Mouse (Mus musculus): ENCODE measurements around the gene Acmsd. TPM values are rescaled to one million over a fixed set of nuclear protein-coding genes. Genes with fewer than 3 reads are reported as not detected.

Gene Acmsd
- polyA plus RNA-seq, 1 experiment from 2014 or later: 0.46 TPM

- H3K4me1 ChIP-seq: peaks cover 55% of the 10 kb centered on the region
- DNase-seq (ENCODE audit: extremely low spot score, low spot score): no peak
- WGBS: 75% methylated on average over 2 of the region's 2 CpGs
These were observed 51.6 kb downstream of the Acmsd start for GRCm38 (mm10) chr1:127780849-127781248.

GRCm38 (mm10) chr1:127783862-127784261 is 54.6 kb downstream of the Acmsd start:
- no peaks in the 10 kb centered on the region for H3K27me3 ChIP-seq (ENCODE audit: poor library complexity, severe bottlenecking)

More at GRCm38 (mm10) chr1:127780849-127781248, 51.6 kb downstream of the Acmsd start:
- no peak overlapping the region for H3K27ac ChIP-seq
- H3K4me3 ChIP-seq: no peak overlapping the region
- H3K27me3 ChIP-seq (ENCODE audit: poor library complexity, severe bottlenecking): no peaks in the 10 kb centered on the region
- peaks cover 31% of the 10 kb centered on the region for H3K36me3 ChIP-seq (replicated peaks)
- H3K9me3 ChIP-seq: no peaks in the 10 kb centered on the region

GRCm38 (mm10) chr1:127785882-127786281 is 56.7 kb downstream of the Acmsd start:
- Histone ChIP-seq H3K27me3 (ENCODE audit: poor library complexity, severe bottlenecking) (no peaks in the 10 kb centered on the region), H3K36me3 (replicated peaks) (peaks cover 17% of the 10 kb centered on the region; the same call in 1 of the 2 replicates), H3K4me1 (peaks cover 20% of the 10 kb centered on the region), H3K9me3 (no peaks in the 10 kb centered on the region), H3K4me3 (no peak overlapping the region), H3K27ac (no peak overlapping the region)
- 90% methylated on average over 1 of the region's 1 CpGs for WGBS
- no peak for DNase-seq (ENCODE audit: extremely low spot score, low spot score)

More at GRCm38 (mm10) chr1:127783862-127784261, 54.6 kb downstream of the Acmsd start:
- peaks cover 40% of the 10 kb centered on the region for H3K4me1 ChIP-seq
- peaks cover 16% of the 10 kb centered on the region for H3K36me3 ChIP-seq (replicated peaks)
- no peak overlapping the region for H3K4me3 ChIP-seq
- no peak for DNase-seq (ENCODE audit: extremely low spot score, low spot score)
- H3K27ac ChIP-seq: no peak overlapping the region
- H3K9me3 ChIP-seq: no peaks in the 10 kb centered on the region

- WGBS: 76% methylated on average over 6 of the region's 6 CpGs
- Histone ChIP-seq H3K4me1 (peaks cover under 1% of the 10 kb centered on the region; the same call in 1 of the 2 replicates), H3K27ac (no peak overlapping the region), H3K27me3 (ENCODE audit: poor library complexity, severe bottlenecking) (no peaks in the 10 kb centered on the region), H3K9me3 (no peaks in the 10 kb centered on the region), H3K4me3 (no peak overlapping the region), H3K36me3 (replicated peaks) (peaks cover 33% of the 10 kb centered on the region)
- DNase-seq (ENCODE audit: extremely low spot score, low spot score): no peak
These were observed 59.7 kb downstream of the Acmsd start for GRCm38 (mm10) chr1:127788943-127789342.

- H3K36me3 ChIP-seq (replicated peaks): peaks cover 59% of the 10 kb centered on the region
- H3K4me1 ChIP-seq: no peaks in the 10 kb centered on the region
- H3K27ac ChIP-seq: no peak overlapping the region
- no peak for DNase-seq (ENCODE audit: extremely low spot score, low spot score)
- no peak overlapping the region for H3K4me3 ChIP-seq
- 92% methylated on average over 1 of the region's 1 CpGs for WGBS
- H3K27me3 ChIP-seq (ENCODE audit: poor library complexity, severe bottlenecking): no peaks in the 10 kb centered on the region
- H3K9me3 ChIP-seq: no peaks in the 10 kb centered on the region
These were observed 64.2 kb downstream of the Acmsd start for GRCm38 (mm10) chr1:127793459-127793858.

GRCm38 (mm10) chr1:127795087-127795769 is 66.0 kb downstream of the Acmsd start:
- WGBS: 96% methylated on average over 6 of the region's 6 CpGs
- DNase-seq (ENCODE audit: extremely low spot score, low spot score): no peak
- Histone ChIP-seq H3K4me1 (no peaks in the 10 kb centered on the region), H3K36me3 (replicated peaks) (peaks cover 68% of the 10 kb centered on the region), H3K4me3 (no peak overlapping the region), H3K27ac (no peak overlapping the region), H3K27me3 (ENCODE audit: poor library complexity, severe bottlenecking) (no peaks in the 10 kb centered on the region), H3K9me3 (no peaks in the 10 kb centered on the region)

GRCm38 (mm10) chr1:127796341-127796740 is 67.1 kb downstream of the Acmsd start:
- Histone ChIP-seq H3K4me3 (no peak overlapping the region), H3K36me3 (replicated peaks) (peaks cover 78% of the 10 kb centered on the region), H3K27ac (no peak overlapping the region), H3K9me3 (no peaks in the 10 kb centered on the region), H3K4me1 (no peaks in the 10 kb centered on the region), H3K27me3 (ENCODE audit: poor library complexity, severe bottlenecking) (no peaks in the 10 kb centered on the region)
- no peak for DNase-seq (ENCODE audit: extremely low spot score, low spot score)
- WGBS: 90% methylated on average over 4 of the region's 4 CpGs

GRCm38 (mm10) chr1:127796752-127797151 is 67.5 kb downstream of the Acmsd start:
- no peaks in the 10 kb centered on the region for H3K9me3 ChIP-seq
- DNase-seq (ENCODE audit: extremely low spot score, low spot score): no peak
- no peak overlapping the region for H3K27ac ChIP-seq
- H3K36me3 ChIP-seq (replicated peaks): peaks cover 78% of the 10 kb centered on the region
- no peaks in the 10 kb centered on the region for H3K27me3 ChIP-seq (ENCODE audit: poor library complexity, severe bottlenecking)
- no peak overlapping the region for H3K4me3 ChIP-seq
- H3K4me1 ChIP-seq: no peaks in the 10 kb centered on the region
- 75% methylated on average over 1 of the region's 1 CpGs for whole genome bisulfite sequencing

GRCm38 (mm10) chr1:127802916-127803315 is 73.7 kb downstream of the Acmsd start:
- no peaks in the 10 kb centered on the region for H3K27me3 ChIP-seq (ENCODE audit: poor library complexity, severe bottlenecking)
- H3K36me3 ChIP-seq (replicated peaks): peaks cover 81% of the 10 kb centered on the region
- no peaks in the 10 kb centered on the region for H3K4me1 ChIP-seq
- no peaks in the 10 kb centered on the region for H3K9me3 ChIP-seq
- H3K4me3 ChIP-seq: no peak overlapping the region
- DNase-seq (ENCODE audit: extremely low spot score, low spot score): no peak
- H3K27ac ChIP-seq: no peak overlapping the region
- 91% methylated on average over 8 of the region's 8 CpGs for WGBS

GRCm38 (mm10) chr1:127808671-127809070 is 79.5 kb downstream of the Acmsd start:
- Histone ChIP-seq H3K9me3 (no peaks in the 10 kb centered on the region), H3K4me3 (no peak overlapping the region), H3K27ac (no peak overlapping the region), H3K36me3 (replicated peaks) (peaks cover 31% of the 10 kb centered on the region), H3K4me1 (no peaks in the 10 kb centered on the region), H3K27me3 (ENCODE audit: poor library complexity, severe bottlenecking) (no peaks in the 10 kb centered on the region)
- DNase-seq (ENCODE audit: extremely low spot score, low spot score): no peak
- 94% methylated on average over 7 of the region's 7 CpGs for WGBS

- no peak overlapping the region for H3K27ac ChIP-seq
- 77% methylated on average over 7 of the region's 7 CpGs for WGBS
- DNase-seq (ENCODE audit: extremely low spot score, low spot score): no peak
- no peaks in the 10 kb centered on the region for H3K9me3 ChIP-seq
- H3K27me3 ChIP-seq (ENCODE audit: poor library complexity, severe bottlenecking): no peaks in the 10 kb centered on the region
- H3K4me3 ChIP-seq: no peak overlapping the region
- H3K36me3 ChIP-seq (replicated peaks): no peaks in the 10 kb centered on the region
- H3K4me1 ChIP-seq: no peaks in the 10 kb centered on the region
These were observed 83.7 kb downstream of the Acmsd start for GRCm38 (mm10) chr1:127812929-127813328.

- H3K27me3 ChIP-seq (ENCODE audit: poor library complexity, severe bottlenecking): no peaks in the 10 kb centered on the region
- H3K27ac ChIP-seq: no peak overlapping the region
- DNase-seq (ENCODE audit: extremely low spot score, low spot score): no peak
- H3K4me1 ChIP-seq: no peaks in the 10 kb centered on the region
- WGBS: 91% methylated on average over 6 of the region's 6 CpGs
- H3K36me3 ChIP-seq (replicated peaks): no peaks in the 10 kb centered on the region
- no peaks in the 10 kb centered on the region for H3K9me3 ChIP-seq
- H3K4me3 ChIP-seq: no peak overlapping the region
These were observed 87.2 kb downstream of the Acmsd start for GRCm38 (mm10) chr1:127816381-127816780.
